Mouse (Mus musculus): Measurements from ENCODE around the gene Scrn3. TPM values are rescaled to one million over a fixed set of nuclear protein-coding genes. Genes with fewer than 3 reads are reported as not detected.

Gene Scrn3
- 12.0 and 21.3 TPM in 2 replicates for polyA plus RNA-seq (2015; fragmentation: Nextera tagmentation; extraction: Ambion mirVana)

GRCm38 (mm10) chr2:73312152-73313116 is at the start of gene Scrn3, which contains the start of gene Cir1:
Gene Scrn3 (plus strand): TSS chr2:73312601.
Gene Cir1 (minus strand): TSS chr2:73312701.

GRCm38 (mm10) chr2:73271459-73272161 is 40.8 kb upstream of the Scrn3 start, which contains the start of gene Sp9:
Gene Sp9 (plus strand): TSS chr2:73271925.

GRCm38 (mm10) chr2:73386356-73387046 is 74.1 kb downstream of the Scrn3 start, which contains the start of gene Gpr155:
Gene Gpr155 (minus strand): TSS chr2:73386572.

Other genes with a start within 250 kb of the Scrn3 start
- gene Ola1, start 93.7 kb upstream of the Scrn3 start, polyA plus RNA-seq (2015; fragmentation: Nextera tagmentation; extraction: Ambion mirVana), result 35.9 and 42.9 TPM in 2 replicates
- not detected in 2 replicates for gene Sp9, start 40.7 kb upstream of the Scrn3 start, polyA plus RNA-seq (2015; fragmentation: Nextera tagmentation; extraction: Ambion mirVana)
- gene Cir1, start 100 bp downstream of the Scrn3 start, polyA plus RNA-seq (2015; fragmentation: Nextera tagmentation; extraction: Ambion mirVana), result 37.8 and 48.7 TPM in 2 replicates
- gene Gpr155, start 74.0 kb downstream of the Scrn3 start, polyA plus RNA-seq (2015; fragmentation: Nextera tagmentation; extraction: Ambion mirVana), result 6.0 and 7.2 TPM in 2 replicates
- 7.3 and 7.9 TPM in 2 replicates for gene Wipf1, start 217.1 kb downstream of the Scrn3 start, polyA plus RNA-seq (2015; fragmentation: Nextera tagmentation; extraction: Ambion mirVana)

All from adrenal gland, postnatal 0 days (tissue).